ENCODE assay signal across 8 mouse cellular contexts in genomic region chr6:89286700-89287428, GRCm38 (mm10).
DNase-seq lines count a peak whose midpoint lies in the region; ATAC-seq lines count a peak whose summit lies in the region.

No protein-coding gene starts in this region.

- H3K27ac ChIP-seq in neural tube, embryonic 13.5 days (replicated peaks) = no peak overlapping the region

- H3K4me1 ChIP-seq in neural tube, embryonic 13.5 days (replicated peaks) = peaks cover 25% of the 10 kb centered on the region

- ATAC-seq in granulocyte monocyte progenitor cell, adult 5-6 weeks (replicated peaks; ENCODE audit: poor library complexity, severe bottlenecking) = peak; percentile 74
- ATAC-seq in neural tube, embryonic 13.5 days (ENCODE audit: low read depth) = peak; percentile 64; the same call in 1 of the 2 replicates

- H3K4me2 ChIP-seq in neural tube, embryonic 13.5 days = no peak overlapping the region

- no peaks in the 10 kb centered on the region for H3K9me3 ChIP-seq in neural tube, embryonic 13.5 days

- no peaks in the 10 kb centered on the region for H3K36me3 ChIP-seq in neural tube, embryonic 13.5 days

- H3K27me3 ChIP-seq in neural tube, embryonic 13.5 days = 0 out of 2 replicates have a peak, but pooled peaks cover 5% of the 10 kb centered on the region

- peak; percentile 76 for DNase-seq in testis, postnatal 10 days (ENCODE audit: low spot score)
- no peak for DNase-seq in testis, postnatal 14 days (ENCODE audit: low spot score)
- peak; percentile 68 for DNase-seq in adrenal gland, postnatal 25 days
- peak; percentile 68 to 70 for DNase-seq in lung, adult 18-20 months
- DNase-seq in right cerebral cortex, adult 2 months (ENCODE audit: low spot score in 2 of 2) = no peak
- no peak for DNase-seq in left cerebral cortex, adult 9 months (ENCODE audit: low spot score in 2 of 2)

- no peak overlapping the region for H3K4me3 ChIP-seq in neural tube, embryonic 13.5 days

- 54% methylated on average over 6 of the region's 6 CpGs for whole genome bisulfite sequencing in neural tube, embryonic 13.5 days

- H3K9ac ChIP-seq in neural tube, embryonic 13.5 days = no peak overlapping the region

Comparison
In these comparisons a context has a peak if more than half of its experiments do, and no peak if none do; other contexts are left out.
1. DNase-seq: peak in testis, postnatal 10 days (single experiment), adrenal gland, postnatal 25 days (single experiment) and lung, adult 18-20 months (2 of 2); none in testis, postnatal 14 days (single experiment), right cerebral cortex, adult 2 months (0 of 2) and left cerebral cortex, adult 9 months (0 of 2).